Mouse (Mus musculus) C2C12 (cell line): Measurements from ENCODE around the gene Dlx1. TPM values are rescaled to one million over a fixed set of nuclear protein-coding genes. Genes with fewer than 3 reads are reported as not detected.

Source experiments
- H3K27me3 ChIP-seq: one replicate; pipeline ENCODE4 v1.6.1; 2011; ENCODE audit not compliant: control insufficient read depth, insufficient read depth, insufficient read length
- H3K36me3 ChIP-seq: one replicate; pipeline ENCODE4 v1.6.1; 2011; ENCODE audit not compliant: control insufficient read depth, insufficient read depth
- H3K4me3 ChIP-seq: one replicate; pipeline ENCODE4 v1.5.1; 2011; ENCODE audit warnings: mild to moderate bottlenecking, control low read depth; ENCODE audit not compliant: poor library complexity, insufficient read depth, severe bottlenecking
- H3K79me2 ChIP-seq: one replicate; pipeline ENCODE4 v1.6.1; 2011; ENCODE audit not compliant: control insufficient read depth, insufficient read depth
- H3K79me3 ChIP-seq: one replicate; pipeline ENCODE4 v1.6.1; 2011; ENCODE audit warnings: low read depth, control low read depth
- H3ac ChIP-seq: one replicate; pipeline ENCODE3; 2011; ENCODE audit warnings: low read depth; ENCODE audit not compliant: control insufficient read depth, insufficient read length
- CEBPB ChIP-seq: IDR thresholded peaks from one replicate; pipeline ENCODE4 v1.6.1; 2011; ENCODE audit warnings: low read depth, mild to moderate bottlenecking, control low read depth, moderate library complexity
- CTCF ChIP-seq: IDR thresholded peaks from one replicate; pipeline ENCODE4 v1.5.1; 2011; ENCODE audit not compliant: control insufficient read depth, insufficient read depth, insufficient read length
- FOSL1 ChIP-seq: IDR thresholded peaks from one replicate; pipeline ENCODE4 v1.8.0; 2011; ENCODE audit warnings: mild to moderate bottlenecking, low read length; ENCODE audit not compliant: poor library complexity, insufficient read depth, severe bottlenecking
- MAX ChIP-seq: IDR thresholded peaks from one replicate; pipeline ENCODE4 v1.6.1; 2011; ENCODE audit warnings: mild to moderate bottlenecking, control low read depth
- MYOD1 ChIP-seq: IDR thresholded peaks from one replicate; pipeline ENCODE4 v1.6.1; 2011; ENCODE audit warnings: low read depth; ENCODE audit not compliant: control insufficient read depth, insufficient read length
- MYOG ChIP-seq: IDR thresholded peaks from one replicate; pipeline ENCODE4 v1.6.1; 2011; ENCODE audit not compliant: control insufficient read depth, insufficient read length; ENCODE audit errors: extremely low read depth
- USF1 ChIP-seq: IDR thresholded peaks from one replicate; pipeline ENCODE4 v1.6.1; 2011; ENCODE audit warnings: low read depth, mild to moderate bottlenecking, control low read depth, moderate library complexity
- polyA plus RNA-seq: library from polyadenylated mRNA; unstranded; fragments of >200 nt; fragmentation: generic; extraction: Trizol; gene quantifications from one replicate; pipeline ENCODE4 v1.2.1, GENCODE M21; 2012; ENCODE audit warnings: missing spikeins

Dlx1 gene
- polyA plus RNA-seq, 1 experiment = 4.9 TPM

GRCm38 (mm10) chr2:71540611-71541417 is 12.9 kb downstream of the Dlx1 start:
- peaks cover 27% of the 10 kb centered on the region for H3K79me2 ChIP-seq
- peaks cover 9% of the 10 kb centered on the region for H3K79me3 ChIP-seq
- peak overlapping the region; percentile 30 for H3ac ChIP-seq
- TF ChIP-seq MYOD1 (no peak), MYOG (no peak), FOSL1 (no peak), CTCF (no peak), CEBPB (no peak), USF1 (no peak), MAX (no peak)
- peaks cover 7% of the 10 kb centered on the region for H3K36me3 ChIP-seq
- peak overlapping the region; percentile 2 for H3K4me3 ChIP-seq
- no peaks in the 10 kb centered on the region for H3K27me3 ChIP-seq

- peak overlapping the region; percentile 3 for H3K4me3 ChIP-seq
- H3K27me3 ChIP-seq = no peaks in the 10 kb centered on the region
- peaks cover 29% of the 10 kb centered on the region for H3K79me2 ChIP-seq
- peaks cover 7% of the 10 kb centered on the region for H3K36me3 ChIP-seq
- peaks cover 8% of the 10 kb centered on the region for H3K79me3 ChIP-seq
- no peak for TF ChIP-seq MAX
- TF ChIP-seq CEBPB = peak; percentile 49
- H3ac ChIP-seq = peak overlapping the region; percentile 30
Measured at GRCm38 (mm10) chr2:71541418-71542226, 13.7 kb downstream of the Dlx1 start.

- Histone ChIP-seq H3K4me3 (peak overlapping the region; percentile 3), H3K79me3 (peaks cover 8% of the 10 kb centered on the region), H3ac (peak overlapping the region; percentile 42), H3K36me3 (peaks cover 7% of the 10 kb centered on the region), H3K79me2 (peaks cover 29% of the 10 kb centered on the region), H3K27me3 (no peaks in the 10 kb centered on the region)
- TF ChIP-seq CTCF (no peak), MYOD1 (peak; percentile 21), FOSL1 (no peak), USF1 (no peak)
Measured at GRCm38 (mm10) chr2:71542227-71542815, 14.4 kb downstream of the Dlx1 start.

- peaks cover 7% of the 10 kb centered on the region for H3K36me3 ChIP-seq
- H3K79me3 ChIP-seq = peaks cover 8% of the 10 kb centered on the region
- H3K4me3 ChIP-seq = peak overlapping the region; percentile 60
- no peak overlapping the region for H3ac ChIP-seq
- H3K79me2 ChIP-seq = peaks cover 29% of the 10 kb centered on the region
- H3K27me3 ChIP-seq = no peaks in the 10 kb centered on the region
- peak; percentile 82 for TF ChIP-seq MAX
- TF ChIP-seq USF1 = no peak
- TF ChIP-seq MYOD1 = no peak
- TF ChIP-seq FOSL1 = no peak
Measured at GRCm38 (mm10) chr2:71542816-71543301, 14.9 kb downstream of the Dlx1 start.

- H3K36me3 ChIP-seq = peaks cover 7% of the 10 kb centered on the region
- H3K79me3 ChIP-seq = peaks cover 8% of the 10 kb centered on the region
- no peaks in the 10 kb centered on the region for H3K27me3 ChIP-seq
- peak overlapping the region; percentile 60 for H3K4me3 ChIP-seq
- H3K79me2 ChIP-seq = peaks cover 29% of the 10 kb centered on the region
- no peak for TF ChIP-seq MYOG
- TF ChIP-seq MAX = no peak
- TF ChIP-seq MYOD1 = no peak
- no peak for TF ChIP-seq CEBPB
- H3ac ChIP-seq = peak overlapping the region; percentile 77
Measured at GRCm38 (mm10) chr2:71543531-71543930, 15.6 kb downstream of the Dlx1 start.
